Mouse (Mus musculus): ENCODE measurements around the gene Grhpr.
"Not testable (repeated sequence)": the region's sequence is repeated elsewhere in the genome, so short reads cannot be mapped to it uniquely, and the experiment has no call there.

DNA sequence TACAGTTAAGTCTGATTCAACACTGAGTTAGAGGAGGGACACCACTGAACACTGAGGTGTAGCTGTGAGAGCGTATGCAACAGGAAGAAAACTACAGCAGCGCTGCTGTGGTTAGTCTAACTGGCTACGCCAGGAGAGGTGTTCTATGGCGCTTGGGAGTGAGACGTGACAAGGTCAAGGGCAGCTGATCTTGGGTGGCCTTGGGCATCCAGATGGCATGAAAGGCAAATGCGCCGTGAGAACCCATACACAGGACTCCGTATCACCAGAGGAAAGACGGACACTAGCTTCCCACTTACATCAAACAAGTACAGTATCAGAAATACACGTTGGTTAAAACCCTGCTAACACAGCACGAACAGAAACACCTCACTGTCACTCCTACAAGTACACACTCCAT, 11.1 kb downstream of the Grhpr start:
- not testable (repeated sequence) for TF ChIP-seq ZNF384 (IDR thresholded peaks at IDR 0.05; ENCODE audit: low read depth, low read length); HCFC1 (IDR thresholded peaks at IDR 0.05; ENCODE audit: borderline replicate concordance, insufficient read depth, low read length); ZC3H11A (IDR thresholded peaks at IDR 0.05; ENCODE audit: borderline replicate concordance, low read depth, low read length)

All from ES-E14 (cell line).